Mouse (Mus musculus) B cell, adult 2 months (primary cell): ENCODE measurements around the gene Kcnj6.

Source experiments
- DNase-seq, 2 experiments: peaks; one replicate each; pipeline ENCODE4 v3.0.0; 2022

Gene Kcnj6

GRCm38 (mm10) chr16:94931343-94932301 lies 65.9 kb downstream of the Kcnj6 start:
- no peak for DNase-seq

- DNase-seq = no peak
Observed at GRCm38 (mm10) chr16:94925364-94925763, 72.1 kb downstream of the Kcnj6 start.

GRCm38 (mm10) chr16:94919177-94919576 lies 78.3 kb downstream of the Kcnj6 start:
- DNase-seq = no peak

GRCm38 (mm10) chr16:94906026-94906425 lies 91.5 kb downstream of the Kcnj6 start:
- DNase-seq = no peak

GRCm38 (mm10) chr16:94898832-94899231 lies 98.7 kb downstream of the Kcnj6 start:
- no peak for DNase-seq

GRCm38 (mm10) chr16:94892162-94892650 lies 105.3 kb downstream of the Kcnj6 start:
- no peak for DNase-seq

- DNase-seq = no peak
Observed at GRCm38 (mm10) chr16:94890581-94890980, 106.9 kb downstream of the Kcnj6 start.

GRCm38 (mm10) chr16:94890056-94890455 lies 107.4 kb downstream of the Kcnj6 start:
- no peak for DNase-seq

- DNase-seq = no peak
Observed at GRCm38 (mm10) chr16:94888554-94888953, 108.9 kb downstream of the Kcnj6 start.

- no peak for DNase-seq
Observed at GRCm38 (mm10) chr16:94886398-94886797, 111.1 kb downstream of the Kcnj6 start.

GRCm38 (mm10) chr16:94885062-94885461 lies 112.4 kb downstream of the Kcnj6 start:
- no peak for DNase-seq

- no peak for DNase-seq
Observed at GRCm38 (mm10) chr16:94883909-94884308, 113.6 kb downstream of the Kcnj6 start.

GRCm38 (mm10) chr16:94883196-94883595 lies 114.3 kb downstream of the Kcnj6 start:
- no peak for DNase-seq

- no peak for DNase-seq
Observed at GRCm38 (mm10) chr16:94882111-94882510, 115.4 kb downstream of the Kcnj6 start.

- DNase-seq = no peak
Observed at GRCm38 (mm10) chr16:94872614-94873272, 124.8 kb downstream of the Kcnj6 start.

GRCm38 (mm10) chr16:94868354-94868753 lies 129.1 kb downstream of the Kcnj6 start:
- DNase-seq = no peak

GRCm38 (mm10) chr16:94866300-94866956 lies 131.1 kb downstream of the Kcnj6 start:
- DNase-seq = no peak

GRCm38 (mm10) chr16:94865796-94866195 lies 131.7 kb downstream of the Kcnj6 start:
- DNase-seq = no peak

- DNase-seq = no peak
Observed at GRCm38 (mm10) chr16:94865101-94865500, 132.4 kb downstream of the Kcnj6 start.

- DNase-seq = no peak
Observed at GRCm38 (mm10) chr16:94863475-94863874, 134.0 kb downstream of the Kcnj6 start.

- DNase-seq = no peak
Observed at GRCm38 (mm10) chr16:94855990-94856389, 141.5 kb downstream of the Kcnj6 start.

GRCm38 (mm10) chr16:94852407-94853160 lies 144.9 kb downstream of the Kcnj6 start:
- no peak for DNase-seq

GRCm38 (mm10) chr16:94850393-94850792 lies 147.1 kb downstream of the Kcnj6 start:
- no peak for DNase-seq
